Mouse (Mus musculus): ENCODE data around the gene Bcorl1. TPM values are rescaled to one million over a fixed set of nuclear protein-coding genes. Genes with fewer than 3 reads are reported as not detected.
"Not testable (repeated sequence)": the region's sequence is repeated elsewhere in the genome, so short reads cannot be mapped to it uniquely, and the experiment has no call there.

The Bcorl1 gene
- polyA plus RNA-seq, 1 experiment = 8.0 TPM

DNA sequence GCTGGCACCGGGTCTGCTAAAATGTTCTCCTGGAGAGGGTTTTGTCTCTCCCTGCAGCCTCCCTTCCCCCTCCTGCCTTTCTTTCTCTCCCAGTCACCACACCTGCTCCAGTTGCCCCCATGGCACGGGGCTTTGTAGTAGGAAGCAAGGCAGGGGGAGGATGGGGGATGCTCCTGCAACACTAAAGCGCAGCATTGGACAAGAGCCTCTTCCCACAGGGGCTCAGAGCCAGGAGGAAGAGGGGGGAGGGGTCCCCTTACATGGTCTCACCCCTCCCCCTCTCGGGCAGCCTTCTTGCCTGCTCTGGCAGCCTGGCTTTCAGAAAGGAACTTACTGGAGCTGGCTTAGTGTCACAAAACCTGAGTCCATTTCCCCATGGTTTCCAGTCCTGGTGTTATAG is 44.8 kb downstream of the Bcorl1 start:
- no peak for DNase-seq (ENCODE audit: extremely low spot score in 1 of 2, low spot score in 1 of 2)

DNA sequence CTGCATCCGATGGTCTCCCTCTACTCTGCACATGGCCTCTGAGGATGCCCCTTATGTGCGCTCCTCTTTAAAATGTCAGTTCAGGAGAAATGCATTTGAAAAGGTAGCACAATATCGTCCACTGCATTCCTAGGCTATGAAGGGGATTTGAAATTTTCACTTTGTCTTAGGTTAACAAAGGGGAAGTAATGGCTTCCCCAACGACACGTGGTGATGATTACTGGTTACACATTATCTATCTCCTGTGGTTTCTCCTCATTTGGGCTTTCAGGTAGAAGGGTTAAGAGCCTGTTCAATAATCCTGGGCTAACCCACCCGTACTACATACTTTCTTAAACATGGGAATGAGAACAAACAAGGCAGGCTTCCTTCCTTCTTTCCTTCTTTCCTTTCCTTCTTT is 48.2 kb downstream of the Bcorl1 start:
- no peak for DNase-seq (ENCODE audit: extremely low spot score in 1 of 2, low spot score in 1 of 2)

DNA sequence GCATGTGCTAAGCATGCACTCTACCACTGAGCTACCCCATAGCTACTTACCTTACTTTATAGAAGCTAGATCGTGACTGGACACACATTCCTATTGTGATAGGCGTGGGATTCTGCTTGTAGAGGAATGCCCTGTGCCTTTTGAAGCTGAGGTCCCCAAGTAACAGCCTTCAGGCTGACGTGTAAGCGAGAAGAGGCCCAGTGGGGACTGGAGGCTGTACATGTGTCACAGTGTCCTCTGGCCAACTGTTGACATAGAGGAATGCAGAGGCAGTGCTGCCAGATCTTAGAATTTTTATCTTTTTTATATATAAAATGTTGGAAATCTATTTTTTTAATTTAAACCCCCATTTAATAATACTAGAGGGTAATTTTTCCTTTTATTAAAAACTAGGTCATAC is 58.8 kb downstream of the Bcorl1 start:
- no peak for DNase-seq (ENCODE audit: extremely low spot score in 1 of 2, low spot score in 1 of 2)

DNA sequence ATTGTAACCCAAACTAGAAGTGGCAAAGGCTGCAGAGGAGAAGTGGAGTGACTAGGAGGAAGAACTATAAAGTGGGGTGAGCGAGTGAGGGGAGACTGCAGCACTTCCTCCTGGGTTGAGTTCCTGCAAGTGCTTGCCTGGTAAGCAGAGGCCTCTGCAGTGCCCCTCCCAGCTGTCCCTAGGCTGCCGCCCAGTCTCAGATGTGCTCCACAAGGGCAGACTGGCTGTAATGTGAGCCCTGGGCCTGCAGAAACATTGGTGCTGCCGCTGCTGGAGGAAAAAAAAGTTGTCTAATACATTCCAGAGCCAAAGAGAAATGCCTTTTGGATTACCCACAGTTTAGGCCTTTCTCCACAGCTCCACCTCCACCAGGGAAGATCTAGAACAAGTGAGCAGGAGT is 64.0 kb downstream of the Bcorl1 start:
- DNase-seq (ENCODE audit: extremely low spot score in 1 of 2, low spot score in 1 of 2) = no peak

DNA sequence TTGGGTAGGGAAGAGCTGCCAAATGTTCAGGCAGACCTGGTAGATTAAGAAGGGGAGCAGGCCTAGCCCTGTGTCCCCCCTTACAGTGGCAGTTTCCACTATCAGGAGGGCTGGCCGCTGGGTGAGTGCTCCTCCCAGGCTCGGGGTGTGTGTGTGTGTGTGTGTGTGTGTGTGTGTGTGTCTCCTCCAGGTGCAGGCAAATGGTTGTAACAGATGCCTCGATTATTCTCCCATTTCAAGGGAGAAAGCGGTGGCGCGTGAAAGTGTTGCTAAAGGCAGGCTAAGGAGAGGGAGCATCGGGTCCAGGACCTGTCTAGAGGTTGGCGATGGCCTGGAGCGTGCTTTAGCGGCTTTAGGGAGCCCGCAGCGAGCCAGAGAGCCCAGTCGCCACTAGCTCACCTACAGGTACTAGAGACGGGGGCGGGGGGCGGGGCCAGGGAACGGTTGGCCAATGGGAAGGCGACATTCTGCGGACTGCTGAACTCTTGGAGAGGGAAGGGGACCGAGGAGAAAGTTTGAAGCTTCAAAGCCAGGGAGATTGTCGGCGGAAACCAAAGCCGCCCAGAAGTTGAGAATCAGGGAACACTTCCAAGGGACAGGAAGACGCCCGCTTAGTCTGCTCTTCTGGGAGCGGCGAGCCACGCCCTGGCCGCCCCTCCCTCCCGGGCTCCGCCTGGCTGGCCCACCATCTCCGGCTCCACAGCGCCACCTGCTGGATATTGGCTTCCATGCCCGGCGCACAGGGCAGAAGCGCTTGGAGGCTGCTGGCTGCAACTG is 68.6 kb downstream of the Bcorl1 start:
- DNase-seq (ENCODE audit: extremely low spot score in 1 of 2, low spot score in 1 of 2) = peak; percentile 38 to 89

DNA sequence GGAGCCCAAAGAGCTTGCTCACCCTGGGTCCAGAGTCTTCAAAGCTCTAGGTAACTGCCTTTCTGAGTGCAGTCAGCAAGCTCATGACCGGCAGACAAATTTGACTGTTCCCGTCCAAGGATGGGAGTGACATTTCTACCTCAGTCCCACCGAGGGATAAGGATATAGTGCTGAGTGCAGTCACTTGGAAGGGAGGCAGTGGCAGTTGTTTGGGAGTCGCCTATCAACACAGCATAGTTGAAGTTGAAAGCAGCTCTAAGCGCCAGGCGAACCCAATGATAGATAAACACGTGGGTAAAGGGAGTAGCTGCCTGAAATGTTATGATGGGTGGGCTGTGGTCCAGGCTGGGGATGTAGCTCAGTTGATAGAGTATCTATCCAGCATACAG is 69.2 kb downstream of the Bcorl1 start:
- DNase-seq (ENCODE audit: extremely low spot score in 1 of 2, low spot score in 1 of 2) = no peak

DNA sequence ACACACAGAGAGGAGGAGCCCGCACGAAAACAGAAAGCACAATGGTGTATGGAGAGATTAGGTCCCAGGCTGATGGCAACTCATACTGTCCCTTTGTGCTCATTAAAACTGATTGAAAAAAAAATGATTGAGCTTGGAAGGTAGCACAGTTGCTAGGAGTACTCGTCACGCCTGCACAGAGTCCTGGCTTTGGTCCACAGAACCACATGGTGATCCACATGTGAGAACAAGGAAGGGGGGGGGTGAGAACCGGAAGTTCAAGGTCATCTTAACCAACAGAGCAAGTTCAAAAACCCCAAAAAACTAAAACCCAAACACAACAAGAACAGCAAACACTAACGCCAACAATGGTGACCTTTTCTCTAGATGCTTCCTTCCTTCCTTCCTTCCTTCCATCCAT is 71.5 kb downstream of the Bcorl1 start:
- DNase-seq (ENCODE audit: extremely low spot score in 1 of 2, low spot score in 1 of 2) = no peak

DNA sequence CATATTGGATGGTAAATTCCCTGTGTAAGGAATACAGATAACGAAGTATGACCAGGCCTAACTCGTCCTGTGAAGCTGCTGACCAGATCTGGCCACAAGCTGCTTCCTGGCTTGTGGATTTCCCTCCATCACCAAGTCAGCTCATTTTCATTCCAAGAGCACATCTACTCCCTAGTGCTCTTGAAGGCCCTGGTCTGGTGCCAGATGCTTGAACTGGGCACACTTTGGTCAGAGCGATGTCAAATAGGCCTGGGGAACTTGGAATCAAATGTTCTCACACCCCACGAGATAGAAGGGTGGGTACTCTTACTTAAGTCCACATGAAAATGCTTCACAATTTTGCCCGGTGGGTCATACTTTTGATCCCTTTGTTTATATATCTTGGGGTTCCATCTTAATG is 73.1 kb downstream of the Bcorl1 start:
- DNase-seq (ENCODE audit: extremely low spot score in 1 of 2, low spot score in 1 of 2) = no peak

DNA sequence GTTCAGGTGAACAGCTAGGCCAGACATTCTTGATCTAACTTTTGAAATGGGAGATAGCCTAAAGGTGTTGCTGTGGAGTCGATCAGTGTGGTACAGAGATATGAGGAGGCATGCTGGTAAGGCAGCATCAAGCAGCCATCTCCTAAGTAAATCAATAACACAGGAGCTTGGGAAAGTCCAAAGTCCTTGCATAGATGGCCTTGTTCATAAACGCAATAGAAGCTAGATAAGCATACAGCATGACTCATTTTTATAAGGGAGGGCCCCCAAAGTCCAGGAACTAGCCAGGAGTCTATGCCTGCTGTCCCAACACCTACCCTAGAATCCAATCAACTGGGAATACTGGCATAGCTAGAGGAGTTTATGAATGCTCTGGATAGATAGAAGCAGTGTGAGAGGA is 77.3 kb downstream of the Bcorl1 start:
- DNase-seq (ENCODE audit: extremely low spot score in 1 of 2, low spot score in 1 of 2) = no peak

DNA sequence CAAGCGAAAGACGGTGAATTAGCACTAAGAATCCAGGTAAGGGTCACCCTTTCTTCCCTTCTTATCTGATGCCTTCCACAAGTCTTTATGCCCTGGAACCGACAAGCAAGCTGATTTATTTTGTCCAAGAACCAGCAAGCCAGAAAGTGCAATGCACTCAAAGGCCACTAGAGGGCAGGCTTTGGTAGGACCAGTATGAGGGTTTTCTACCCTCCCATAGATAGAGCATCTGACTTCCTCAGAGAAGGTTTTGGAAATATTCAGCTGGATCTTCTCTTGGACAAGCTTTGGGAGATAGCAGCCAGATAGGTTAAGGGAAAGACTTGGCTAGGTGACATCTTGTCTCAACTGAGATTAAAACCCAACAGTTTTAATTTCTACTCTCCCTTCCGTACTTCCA is 81.8 kb downstream of the Bcorl1 start:
- DNase-seq (ENCODE audit: extremely low spot score in 1 of 2, low spot score in 1 of 2) = peak; percentile 38 to 82

DNA sequence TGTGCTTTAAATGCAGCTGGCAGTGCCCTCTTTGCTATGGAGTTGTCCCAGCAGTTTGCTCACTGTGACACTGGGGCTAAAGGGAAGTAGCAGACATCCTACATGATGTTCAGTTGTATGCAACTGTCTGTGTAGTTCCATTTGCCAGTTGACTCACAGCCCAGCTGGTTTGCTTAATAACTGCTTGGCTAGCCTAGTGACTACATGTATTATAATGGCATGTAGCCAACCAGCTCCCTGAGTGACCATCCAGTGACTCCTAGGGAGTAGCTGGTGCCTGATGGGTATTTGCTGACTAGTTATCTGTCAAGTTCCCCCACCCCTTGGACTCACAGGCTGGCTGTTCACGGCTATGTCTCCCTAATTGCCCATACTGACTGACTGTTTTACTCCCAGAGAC is 82.5 kb downstream of the Bcorl1 start:
- no peak for DNase-seq (ENCODE audit: extremely low spot score in 1 of 2, low spot score in 1 of 2)

DNA sequence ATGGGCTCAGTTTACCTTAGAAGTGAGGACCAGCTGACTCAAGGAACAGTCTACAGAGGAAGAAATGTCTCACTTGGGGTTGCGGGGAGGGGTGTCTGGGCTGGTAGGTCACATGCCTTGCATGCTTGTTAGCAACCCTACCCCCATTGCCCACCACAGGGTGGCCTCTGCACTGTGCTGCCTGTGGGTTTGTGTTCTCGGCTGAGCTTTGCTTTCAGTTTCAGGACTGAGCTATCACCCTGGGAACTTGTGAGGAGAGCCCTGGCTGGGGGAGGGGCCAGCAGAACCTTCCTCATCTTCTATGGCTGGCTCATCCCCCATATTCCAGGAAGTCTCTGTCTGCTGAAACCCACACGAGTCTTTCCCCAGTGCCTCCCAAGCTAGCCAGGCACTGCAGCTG is 83.4 kb downstream of the Bcorl1 start:
- no peak for DNase-seq (ENCODE audit: extremely low spot score in 1 of 2, low spot score in 1 of 2)

DNA sequence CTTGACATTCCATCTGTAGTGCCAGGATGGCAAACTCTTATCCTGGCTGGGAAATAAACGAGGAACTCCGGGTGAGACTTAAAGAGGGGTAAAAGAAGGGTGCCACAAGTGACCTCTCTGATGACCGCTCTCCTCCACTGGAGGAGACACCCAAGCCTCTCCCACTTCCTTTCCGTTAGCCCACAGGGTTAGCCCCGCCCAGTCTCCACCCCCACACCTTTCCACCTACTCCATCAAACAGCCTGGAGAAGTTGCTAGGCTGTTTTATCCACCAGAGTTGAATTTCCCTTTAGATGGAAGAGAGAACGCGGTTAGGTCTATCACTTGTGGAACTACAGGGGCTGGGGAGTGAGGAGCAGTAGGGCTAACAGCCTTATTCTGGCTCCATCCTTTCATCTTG is 84.1 kb downstream of the Bcorl1 start:
- no peak for DNase-seq (ENCODE audit: extremely low spot score in 1 of 2, low spot score in 1 of 2)

DNA sequence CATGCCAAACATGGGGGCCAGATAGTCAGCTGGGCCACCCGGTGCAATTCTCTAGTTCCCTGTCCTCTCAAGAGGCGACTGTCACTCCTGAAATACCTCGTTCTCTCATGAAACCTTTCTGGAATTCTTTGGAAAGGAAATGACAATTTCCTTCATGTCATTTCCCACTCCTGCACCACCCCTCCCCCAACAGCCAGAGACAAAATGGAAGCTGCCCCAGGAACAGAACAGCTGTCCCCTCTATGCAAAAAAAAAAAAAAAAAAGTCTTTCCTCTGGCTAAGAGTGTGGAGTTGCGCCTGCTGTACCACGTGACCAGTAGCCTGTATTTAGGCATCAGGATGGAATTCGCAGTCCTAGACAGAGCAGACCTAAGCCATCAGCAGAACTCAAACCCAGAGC is 87.1 kb downstream of the Bcorl1 start:
- no peak for DNase-seq (ENCODE audit: extremely low spot score in 1 of 2, low spot score in 1 of 2)

DNA sequence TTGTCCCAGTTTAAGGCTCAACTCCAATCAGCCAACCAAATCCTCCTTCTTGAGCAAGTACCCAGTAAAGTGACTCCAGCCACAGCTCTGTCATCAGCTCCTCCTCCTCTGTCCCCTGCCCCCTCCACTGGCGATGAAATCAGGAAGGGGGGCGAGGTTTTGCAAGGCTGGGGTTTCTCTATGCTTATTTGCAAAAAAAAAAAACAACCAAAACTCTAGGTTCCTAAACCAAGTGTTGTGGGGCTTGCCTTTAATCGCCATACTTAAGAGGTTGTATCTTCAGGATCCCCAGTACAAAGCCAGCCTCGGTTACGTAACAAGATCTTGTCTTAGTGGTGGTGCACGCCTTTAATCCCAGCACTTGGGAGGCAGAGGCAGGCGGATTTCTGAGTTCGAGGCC is 87.5 kb downstream of the Bcorl1 start:
- DNase-seq (ENCODE audit: extremely low spot score in 1 of 2, low spot score in 1 of 2) = no peak

DNA sequence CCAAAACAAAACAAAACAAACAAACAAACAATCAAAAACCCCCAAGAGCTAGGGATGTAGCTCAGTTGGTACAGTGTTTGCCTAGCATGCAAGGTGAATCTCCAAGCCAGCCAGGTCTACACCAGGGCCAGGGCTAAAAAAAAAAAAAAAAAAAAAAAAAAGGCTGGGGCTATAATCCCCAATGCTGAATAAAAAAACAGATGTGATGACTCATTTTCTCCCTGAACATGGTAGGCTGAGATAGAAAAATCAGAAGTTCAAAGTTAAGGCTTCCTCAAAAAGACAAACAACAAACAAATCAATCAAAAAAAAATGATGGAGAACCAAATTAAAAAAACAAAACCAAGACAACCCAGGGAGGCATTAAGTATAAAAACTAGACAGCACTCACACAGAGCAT is 87.9 kb downstream of the Bcorl1 start:
- DNase-seq (ENCODE audit: extremely low spot score in 1 of 2, low spot score in 1 of 2) = no peak

DNA sequence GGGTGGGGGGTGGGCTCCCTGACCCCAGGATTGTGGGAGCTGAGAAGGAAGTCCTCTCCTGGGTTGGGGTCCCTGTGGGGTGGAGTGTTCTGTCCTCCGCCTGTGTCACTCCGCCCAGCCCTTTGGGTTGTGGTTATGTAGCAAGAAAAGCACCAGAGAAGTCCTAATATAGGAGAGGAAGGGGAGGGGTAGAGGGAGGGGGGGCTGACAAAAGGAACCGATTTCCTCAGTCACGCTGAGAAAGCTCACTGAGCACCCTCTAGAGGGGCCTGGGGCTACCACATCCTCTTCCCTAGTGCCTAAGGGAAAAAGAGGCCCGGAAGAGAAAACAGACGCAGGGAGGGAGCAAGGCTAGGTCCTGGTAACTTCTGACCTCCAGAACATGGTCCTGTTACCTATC is 88.4 kb downstream of the Bcorl1 start:
- no peak for DNase-seq (ENCODE audit: extremely low spot score in 1 of 2, low spot score in 1 of 2)

DNA sequence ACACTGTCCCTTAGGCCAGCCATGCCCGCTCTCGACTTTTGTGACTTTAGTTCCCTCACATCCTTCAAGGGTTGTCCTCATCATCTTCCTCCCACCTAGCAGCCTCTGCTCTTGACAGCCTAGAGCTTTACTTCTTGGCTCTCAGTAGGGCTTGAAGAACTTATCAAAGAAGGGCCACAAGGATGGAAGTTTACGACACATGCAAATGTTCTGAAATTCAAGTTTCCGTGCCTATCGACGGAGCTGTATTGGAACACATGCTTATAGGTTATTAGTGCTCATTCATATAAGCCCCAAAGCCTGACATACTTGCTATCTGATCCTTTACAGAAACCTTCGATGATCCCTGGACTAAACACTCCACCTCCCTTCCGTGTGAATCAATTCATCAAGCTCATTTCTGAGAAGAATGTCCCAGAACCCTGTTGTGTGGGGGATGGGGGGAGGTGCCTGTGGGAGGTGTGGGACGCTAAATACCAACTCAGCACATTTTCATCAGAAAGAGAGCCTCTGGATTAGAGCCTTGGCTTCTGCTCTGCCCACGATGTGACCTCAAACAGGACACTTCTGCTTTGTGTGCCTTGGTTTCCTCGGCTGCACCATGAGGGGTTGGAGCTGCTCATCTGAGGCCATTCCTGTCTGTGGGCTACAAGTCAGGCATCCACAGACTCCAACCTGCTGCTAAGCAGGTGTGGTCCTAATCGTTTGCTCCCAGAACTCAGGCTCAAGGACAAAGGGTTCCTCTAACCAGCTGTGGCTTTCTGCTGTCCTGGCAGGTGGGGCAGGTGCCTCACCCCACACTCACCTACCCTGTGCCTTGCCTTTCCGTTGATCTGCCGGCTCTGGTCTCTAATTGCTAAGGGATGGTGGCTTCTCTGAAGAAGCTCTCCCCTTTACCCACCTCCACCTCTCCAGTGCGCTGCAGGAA is 91.7 kb downstream of the Bcorl1 start:
- no peak for DNase-seq (ENCODE audit: extremely low spot score in 1 of 2, low spot score in 1 of 2)

DNA sequence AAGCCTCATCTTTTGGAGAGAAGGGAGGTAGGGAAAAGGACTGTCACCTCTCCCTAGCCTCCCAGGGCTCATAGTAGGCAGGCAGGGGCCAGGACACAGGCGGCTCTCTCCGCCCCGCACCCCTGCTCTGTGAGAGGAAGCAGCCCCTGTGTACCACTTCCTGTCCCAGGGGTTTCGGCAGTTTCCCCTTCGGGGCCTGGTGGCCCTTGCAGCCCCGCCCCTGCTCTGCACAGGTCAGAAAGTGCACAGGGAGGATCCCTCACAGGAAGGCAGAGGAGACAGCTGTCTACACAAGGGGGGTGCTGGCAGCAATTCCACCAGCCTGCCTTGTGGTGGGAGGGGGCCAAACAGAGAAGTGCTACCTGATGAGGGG is 92.4 kb downstream of the Bcorl1 start:
- no peak for DNase-seq (ENCODE audit: extremely low spot score in 1 of 2, low spot score in 1 of 2)

DNA sequence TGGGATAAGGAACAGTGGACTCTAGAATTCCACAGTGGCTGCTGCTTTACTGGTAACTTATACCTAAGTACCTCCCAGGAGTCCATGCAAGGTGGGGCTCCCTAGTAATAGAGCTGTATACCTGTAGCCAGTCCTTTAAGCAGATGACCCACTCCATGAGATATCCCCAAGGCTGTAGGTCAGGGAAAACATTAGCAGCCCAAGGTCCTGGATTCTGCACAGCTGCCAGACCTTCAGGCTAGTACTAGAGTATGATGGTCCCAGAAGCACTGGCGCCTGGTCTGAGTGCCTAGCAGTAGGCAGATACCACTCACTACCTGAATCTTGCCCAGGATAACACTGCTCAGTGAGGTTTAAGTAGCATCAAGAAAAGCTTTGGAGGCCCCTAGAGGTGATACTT is 93.1 kb downstream of the Bcorl1 start:
- DNase-seq (ENCODE audit: extremely low spot score in 1 of 2, low spot score in 1 of 2) = no peak

DNA sequence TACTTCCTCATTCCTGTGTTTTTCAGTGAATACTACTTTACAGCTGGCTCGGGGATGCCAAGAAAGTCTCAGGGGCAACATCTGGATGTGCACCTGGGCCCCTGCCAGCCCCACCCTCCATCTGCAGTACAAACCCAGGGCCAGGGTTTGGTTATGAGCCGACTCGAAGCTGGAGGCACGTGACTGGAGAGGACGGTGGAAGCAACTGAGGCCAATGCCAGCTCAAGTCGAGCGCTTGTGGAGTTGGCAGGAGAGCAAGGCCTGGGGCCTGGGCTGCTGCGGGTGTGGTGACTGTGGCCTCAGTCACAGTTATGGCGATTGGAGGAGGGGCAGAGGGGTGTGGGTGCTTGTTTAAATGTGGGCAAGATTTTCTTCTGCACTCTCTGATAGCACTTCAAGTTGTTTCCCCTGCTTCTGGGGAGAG is 94.3 kb downstream of the Bcorl1 start:
- DNase-seq (ENCODE audit: extremely low spot score in 1 of 2, low spot score in 1 of 2) = no peak

DNA sequence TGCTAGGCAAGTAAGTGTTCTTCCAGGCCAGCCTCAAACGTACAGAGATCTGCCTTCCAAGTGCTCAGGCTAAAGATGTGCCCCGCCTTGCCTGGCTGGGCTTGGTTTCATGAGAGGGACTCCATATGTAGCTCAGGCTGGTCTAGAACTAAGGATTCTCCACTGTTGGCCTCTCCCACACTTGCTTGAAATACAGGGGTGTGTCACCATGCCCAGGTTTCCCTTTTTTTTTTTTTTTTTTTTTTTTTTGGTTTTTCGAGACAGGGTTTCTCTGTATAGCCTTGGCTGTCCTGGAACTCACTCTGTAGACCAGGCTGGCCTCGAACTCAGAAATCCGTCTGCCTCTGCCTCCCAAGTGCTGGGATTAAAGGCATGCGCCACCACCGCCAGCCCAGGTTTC is 94.9 kb downstream of the Bcorl1 start:
- DNase-seq (ENCODE audit: extremely low spot score in 1 of 2, low spot score in 1 of 2) = not testable (repeated sequence)

All from frontal cortex, adult 2 months (tissue).